Mouse (Mus musculus) CH12.LX (cell line): Measurements from ENCODE around the gene Runx3. TPM values are rescaled to one million over a fixed set of nuclear protein-coding genes. Genes with fewer than 3 reads are reported as not detected.

Experiments used
- DNase-seq: peaks from one replicate; pipeline ENCODE4 v3.0.0-alpha.2; 2013; ENCODE audit errors: extremely low read depth
- H3K27ac ChIP-seq: 2 replicates; pipeline ENCODE4 v1.5.1; 2012; ENCODE audit warnings: low read depth, mild to moderate bottlenecking, control low read depth, moderate library complexity; ENCODE audit not compliant: insufficient read depth
- H3K27me3 ChIP-seq: replicated peaks from 2 replicates; pipeline ENCODE3; 2012; ENCODE audit warnings: inconsistent platforms
- H3K36me3 ChIP-seq, 2 experiments: replicated peaks in 1 of 2; 2 replicates each; pipeline versions ENCODE3 to v1.6.1; 2012; ENCODE audit warnings: inconsistent platforms in 1 of 2, low read length in 1 of 2, mild to moderate bottlenecking in 1 of 2, mixed read lengths in 1 of 2, moderate library complexity in 1 of 2; ENCODE audit not compliant: control insufficient read depth in 1 of 2, insufficient read depth in 1 of 2
- H3K4me1 ChIP-seq, 2 experiments: 2 replicates each; pipeline ENCODE4 v1.6.1; 2012; ENCODE audit warnings: inconsistent platforms in 1 of 2, moderate library complexity in 1 of 2; ENCODE audit not compliant: insufficient read depth in 2 of 2, control insufficient read depth in 1 of 2
- H3K4me2 ChIP-seq: 2 replicates; pipeline ENCODE4 v1.6.1; 2012; ENCODE audit warnings: low read depth, mild to moderate bottlenecking, control low read depth; ENCODE audit not compliant: poor library complexity, insufficient read depth, severe bottlenecking
- H3K4me3 ChIP-seq, 3 experiments: fragments of 150-350 bp in 1 of 3; sonication (generic) in 1 of 3; replicated peaks in 1 of 3; 2 replicates each; pipeline versions ENCODE3 to v1.5.1; 2011 to 2012; ENCODE audit warnings: low read depth in 2 of 3, low read length in 2 of 3, mild to moderate bottlenecking in 2 of 3, moderate library complexity in 2 of 3, control low read depth in 1 of 3, improper control_type of control experiment in 1 of 3, inconsistent platforms in 1 of 3, mixed read lengths in 1 of 3; ENCODE audit not compliant: poor library complexity in 1 of 3
- H3K79me2 ChIP-seq: replicated peaks from 2 replicates; pipeline ENCODE4 v1.6.1; 2012; ENCODE audit warnings: mild to moderate bottlenecking, moderate library complexity; ENCODE audit not compliant: control insufficient read depth, poor library complexity, insufficient read depth, severe bottlenecking; ENCODE audit errors: extremely low read depth
- H3K9ac ChIP-seq: 2 replicates; pipeline ENCODE4 v1.6.1; 2012; ENCODE audit warnings: low read depth, mild to moderate bottlenecking, control low read depth, moderate library complexity; ENCODE audit not compliant: insufficient read depth
- H3K9me3 ChIP-seq: replicated peaks from 2 replicates; pipeline ENCODE3; 2012; ENCODE audit warnings: low read length, inconsistent platforms, mixed read lengths
- BHLHE40 ChIP-seq: IDR thresholded peaks from 2 replicates; pipeline ENCODE4 v1.6.1; 2011; ENCODE audit warnings: mild to moderate bottlenecking, low read depth, low read length, improper control_type of control experiment
- CHD1 ChIP-seq: IDR thresholded peaks from 2 replicates; pipeline ENCODE4 v1.6.1; 2012; ENCODE audit warnings: low read depth, low read length, improper control_type of control experiment, inconsistent platforms
- CHD2 ChIP-seq: IDR thresholded peaks from 2 replicates; pipeline ENCODE4 v1.6.1; 2011; ENCODE audit warnings: low read length, improper control_type of control experiment
- CTCF ChIP-seq, 2 experiments: IDR thresholded peaks in 1 of 2; conservative IDR thresholded peaks in 1 of 2; 2 replicates each; pipeline ENCODE4 v1.5.1; 2011 to 2012; ENCODE audit warnings: low read depth in 2 of 2, low read length in 2 of 2, improper control_type of control experiment in 1 of 2, inconsistent platforms in 1 of 2, mild to moderate bottlenecking in 1 of 2, moderate library complexity in 1 of 2
- ELF1 ChIP-seq: IDR thresholded peaks from 2 replicates; pipeline ENCODE4 v1.6.1; 2014; ENCODE audit warnings: low read depth, mild to moderate bottlenecking, inconsistent platforms, low read length, improper control_type of control experiment
- EP300 ChIP-seq: IDR thresholded peaks from 2 replicates; pipeline ENCODE4 v1.6.1; 2011; ENCODE audit warnings: low read length, improper control_type of control experiment
- IRF4 ChIP-seq: IDR thresholded peaks from 2 replicates; pipeline ENCODE4 v1.6.1; 2014; ENCODE audit warnings: low read depth, mild to moderate bottlenecking, inconsistent platforms, low read length, improper control_type of control experiment
- JUN ChIP-seq: IDR thresholded peaks from 2 replicates; pipeline ENCODE4 v1.6.1; 2011; ENCODE audit warnings: low read depth, mild to moderate bottlenecking, low read length, improper control_type of control experiment, moderate library complexity; ENCODE audit not compliant: insufficient read depth
- JUND ChIP-seq: conservative IDR thresholded peaks from 2 replicates; pipeline ENCODE4 v1.6.1; 2011; ENCODE audit warnings: low read depth, low read length, improper control_type of control experiment
- KAT2A ChIP-seq: IDR thresholded peaks from 2 replicates; pipeline ENCODE4 v1.6.1; 2012; ENCODE audit warnings: low read length, improper control_type of control experiment, inconsistent platforms; ENCODE audit not compliant: insufficient replicate concordance
- MAX ChIP-seq: IDR thresholded peaks from 2 replicates; pipeline ENCODE4 v1.6.1; 2011; ENCODE audit warnings: low read length, improper control_type of control experiment
- MAZ ChIP-seq: IDR thresholded peaks from 2 replicates; pipeline ENCODE4 v1.6.1; 2012; ENCODE audit warnings: low read depth, mild to moderate bottlenecking, inconsistent platforms, low read length, improper control_type of control experiment, moderate library complexity
- POLR2AphosphoS2 ChIP-seq: IDR thresholded peaks from 2 replicates; pipeline ENCODE4 v1.6.1; 2011; ENCODE audit warnings: low read depth, low read length, improper control_type of control experiment
- SIN3A ChIP-seq: IDR thresholded peaks from 2 replicates; pipeline ENCODE4 v1.6.1; 2012; ENCODE audit warnings: low read length, improper control_type of control experiment, inconsistent platforms
- TCF12 ChIP-seq: IDR thresholded peaks from 2 replicates; pipeline ENCODE4 v1.6.1; 2014; ENCODE audit warnings: low read depth, mild to moderate bottlenecking, inconsistent platforms, low read length, improper control_type of control experiment
- UBTF ChIP-seq: IDR thresholded peaks from 2 replicates; pipeline ENCODE4 v1.6.1; 2012; ENCODE audit warnings: low read depth, mild to moderate bottlenecking, inconsistent platforms, low read length, improper control_type of control experiment, moderate library complexity
- USF1 ChIP-seq: IDR thresholded peaks from 2 replicates; pipeline ENCODE4 v1.6.1; 2014; ENCODE audit warnings: low read depth, mild to moderate bottlenecking, inconsistent platforms, low read length, improper control_type of control experiment
- USF2 ChIP-seq: conservative IDR thresholded peaks from 2 replicates; pipeline ENCODE4 v1.6.1; 2011; ENCODE audit warnings: low read depth, low read length, improper control_type of control experiment
- ZC3H11A ChIP-seq: IDR thresholded peaks from 2 replicates; pipeline ENCODE4 v1.6.1; 2012; ENCODE audit warnings: low read depth, mild to moderate bottlenecking, inconsistent platforms, low read length, improper control_type of control experiment
- ZMIZ1 ChIP-seq: IDR thresholded peaks from 2 replicates; pipeline ENCODE4 v1.6.1; 2012; ENCODE audit warnings: low read depth, mild to moderate bottlenecking, inconsistent platforms, low read length, improper control_type of control experiment
- ZNF384 ChIP-seq: IDR thresholded peaks from 2 replicates; pipeline ENCODE4 v1.6.1; 2012; ENCODE audit warnings: low read depth, low read length, improper control_type of control experiment, inconsistent platforms
- dilution Hi-C: fragments of 300-500 bp; cut with MboI; formaldehyde crosslinking; loops from 2 replicates; pipeline ENCODE4 v1.14.3; 2020; ENCODE audit warnings: low sequenced_read_pairs; ENCODE audit not compliant: extremely low pct_unique_long_range_greater_than_20kb, extremely low pct_ligation_motif_present
- in situ Hi-C: fragments of 300-500 bp; cut with MboI; formaldehyde crosslinking; loops from 3 replicates; pipeline ENCODE4 v1.14.3; 2019; ENCODE audit warnings: low sequenced_read_pairs, low pct_ligation_motif_present, low pct_unique_long_range_greater_than_20kb, mixed read lengths
- polyA plus RNA-seq: library from polyadenylated mRNA; unstranded; fragments of >175 nt; gene quantifications from 2 replicates; pipeline ENCODE4 v1.2.1, GENCODE M21; 2012; ENCODE audit warnings: low read depth; ENCODE audit not compliant: insufficient read length
- total RNA-seq, 2 experiments: library from RNA; depleted of rRNA; stranded (reverse); fragments of 300-350 nt in 1 of 2; fragments of >200 nt in 1 of 2; gene quantifications; 2 replicates each; pipeline ENCODE4 v1.2.3; 2012 to 2014

Gene Runx3
- total and polyA plus RNA-seq, 3 experiments = 5.0 to 61.1 (median 19.7) TPM

DNA sequence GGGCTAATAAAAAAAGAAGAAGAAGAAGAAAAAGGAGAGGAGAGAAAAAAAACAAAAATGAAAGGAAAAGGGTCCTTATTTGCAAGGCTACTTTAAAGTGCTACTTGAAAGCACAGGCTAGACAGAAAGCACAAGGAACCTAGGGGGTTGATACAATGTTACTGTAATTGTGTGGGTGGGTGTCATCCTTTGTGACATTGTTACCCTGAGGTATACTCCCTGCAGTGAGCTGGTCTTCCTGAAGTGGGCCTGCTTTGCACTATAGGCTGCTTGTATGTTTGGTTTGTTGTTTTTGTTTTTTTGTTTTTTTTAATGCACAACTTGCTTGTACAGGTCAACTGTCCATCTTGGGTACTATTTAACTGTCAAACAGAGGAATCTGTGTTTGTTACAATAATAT is 57.1 kb downstream of the Runx3 start:
- H3K36me3 ChIP-seq = peaks cover 38 to 49% of the 10 kb centered on the region in 2 experiments
- TF ChIP-seq CHD1 (no peak), POLR2AphosphoS2 (peak; percentile 95), CHD2 (peak; percentile 38), ZMIZ1 (peak; percentile 65; the same call in 1 of the 2 replicates), ZNF384 (peak; percentile 16; the same call in 1 of the 2 replicates), ZC3H11A (no peak)
- no peak for DNase-seq

DNA sequence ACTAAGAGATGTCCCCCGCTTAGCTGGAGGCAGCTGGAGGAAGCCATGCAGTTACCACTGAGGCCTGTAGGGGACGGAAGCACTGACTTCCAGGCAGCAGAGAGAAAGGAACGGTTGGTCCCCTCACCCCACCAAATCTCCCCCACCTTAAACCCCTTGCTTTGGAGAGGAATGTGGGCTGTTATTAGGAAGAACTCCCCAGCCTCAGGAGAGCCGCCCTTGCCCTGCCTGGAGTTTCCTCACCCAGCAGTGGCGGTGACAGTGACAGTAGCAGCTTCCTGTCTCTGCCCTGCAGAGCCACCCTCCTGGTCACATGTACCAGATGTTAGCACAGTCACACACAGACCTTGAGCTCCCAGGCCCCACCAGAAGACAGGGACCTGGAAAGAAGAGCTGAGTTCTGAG is 58.6 kb downstream of the Runx3 start:
- no peak overlapping the region; the same call in 1 of the 2 replicates for H3K9ac ChIP-seq
- in situ Hi-C loops (no loop called here), dilution Hi-C loops (no loop called here)
- DNase-seq = no peak
- no peak for TF ChIP-seq MAX
- TF ChIP-seq CHD2 = no peak
- TF ChIP-seq EP300 = no peak
- TF ChIP-seq MAZ = no peak
- peak; percentile 32; the same call in 1 of the 2 replicates for TF ChIP-seq USF1
- peak; percentile 33; the same call in 1 of the 2 replicates for TF ChIP-seq BHLHE40
- no peak for TF ChIP-seq ZC3H11A
- peak; percentile 16 to 33; a peak in 3 of 4 replicates for TF ChIP-seq CTCF (conservative IDR thresholded peaks at IDR 0.05 in 1 of 2, IDR thresholded peaks at IDR 0.05 in 1 of 2; ENCODE audit: low read depth in 2 of 2, low read length in 2 of 2)
- no peak for TF ChIP-seq JUN
- no peak; the same call in 1 of the 2 replicates for TF ChIP-seq USF2
- no peak for TF ChIP-seq IRF4
- 0 out of 2 replicates have a peak, but pooled peaks have one; percentile 4 for TF ChIP-seq TCF12
- peak; percentile 54 for TF ChIP-seq ELF1
- no peak for TF ChIP-seq UBTF
- no peak for TF ChIP-seq SIN3A
- TF ChIP-seq JUND = no peak
- no peak for TF ChIP-seq KAT2A
- peaks cover 23 to 34% of the 10 kb centered on the region in 2 experiments for H3K36me3 ChIP-seq
- H3K27ac ChIP-seq = peak overlapping the region; percentile 49; the same call in 1 of the 2 replicates
- H3K4me2 ChIP-seq = no peak overlapping the region
- no peaks in the 10 kb centered on the region for H3K9me3 ChIP-seq
- no peaks in the 10 kb centered on the region for H3K79me2 ChIP-seq
- no peaks in the 10 kb centered on the region for H3K27me3 ChIP-seq
- no peak overlapping the region for H3K4me3 ChIP-seq
- H3K4me1 ChIP-seq = peaks cover 24 to 69% of the 10 kb centered on the region in 2 experiments

More for the DNA sequence above, 57.1 kb downstream of the Runx3 start:
- dilution Hi-C loops (no loop called here), in situ Hi-C loops (no loop called here)
- Histone ChIP-seq H3K9me3 (no peaks in the 10 kb centered on the region), H3K9ac (no peak overlapping the region), H3K4me3 (no peak overlapping the region), H3K27ac (0 out of 2 replicates have a peak overlapping the region, but pooled peaks have one; percentile 35), H3K4me1 (peaks cover 24 to 67% of the 10 kb centered on the region in 2 experiments), H3K4me2 (no peak overlapping the region), H3K79me2 (no peaks in the 10 kb centered on the region), H3K27me3 (no peaks in the 10 kb centered on the region)
